Mouse (Mus musculus) C2C12 (cell line): ENCODE data around the gene Map10.

Source experiments
- CTCF ChIP-seq: IDR thresholded peaks from one replicate; pipeline ENCODE4 v1.5.1; 2011; ENCODE audit not compliant: control insufficient read depth, insufficient read depth, insufficient read length
- MAX ChIP-seq: IDR thresholded peaks from one replicate; pipeline ENCODE4 v1.6.1; 2011; ENCODE audit warnings: mild to moderate bottlenecking, control low read depth
- MYOD1 ChIP-seq: IDR thresholded peaks from one replicate; pipeline ENCODE4 v1.6.1; 2011; ENCODE audit warnings: low read depth; ENCODE audit not compliant: control insufficient read depth, insufficient read length
- MYOG ChIP-seq: IDR thresholded peaks from one replicate; pipeline ENCODE4 v1.6.1; 2011; ENCODE audit not compliant: control insufficient read depth, insufficient read length; ENCODE audit errors: extremely low read depth

- TF ChIP-seq CTCF (no peak), MAX (no peak), MYOG (no peak), MYOD1 (no peak)
Measured at GRCm38 (mm10) chr8:125665183-125665875, 4.3 kb upstream of the Map10 start.
